In the genomic region with DNA sequence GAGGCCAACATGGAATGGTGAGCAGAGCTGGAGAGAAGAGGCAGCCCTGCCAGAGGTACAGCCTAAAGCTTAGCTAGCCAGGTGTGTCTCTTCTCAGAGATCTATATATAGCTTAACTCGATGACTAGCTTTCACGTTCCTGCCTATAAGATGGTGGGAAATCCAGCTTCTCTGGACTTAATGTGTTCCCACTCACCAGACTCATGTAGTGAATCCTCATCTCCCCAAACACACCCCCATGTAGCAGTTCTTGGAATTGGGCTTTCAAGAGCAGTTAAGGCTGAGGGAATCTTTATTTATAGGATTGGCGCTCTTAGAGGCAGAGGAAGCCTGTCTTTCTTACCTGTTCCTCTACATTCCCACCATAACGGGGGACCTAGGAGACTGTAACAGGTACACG, we compare ENCODE assay signal across 22 mouse cellular contexts.
"Had no signal": no experiment of that assay in that cellular context is flagged by ENCODE, and none has a peak within 500 bp of the region (broad histone marks: within the 10 kb centered on the region; RNA-seq: fewer than 3 reads in every experiment).

No protein-coding gene starts in this region.

- DNase-seq: heart, postnatal 10 days; heart, postnatal 14 days; heart, postnatal 36 days; heart, postnatal 4 days; kidney, adult 11 months; kidney, adult 18-20 months; kidney, adult 2 months; kidney, adult 8-10 months; kidney, adult 9 months; kidney, postnatal 10 days; kidney, postnatal 14 days; kidney, postnatal 25 days; kidney, postnatal 36 days; kidney, postnatal 4 days; layer of hippocampus, adult 9-11 months; layer of hippocampus, postnatal 36 days had no signal

- ATAC-seq: hindbrain, embryonic 16.5 days; hindbrain, postnatal 0 days; inflammation-experienced regulatory T-cells, adult 6 months; intestine, embryonic 15.5 days; intestine, embryonic 16.5 days; intestine, postnatal 0 days had no signal
